8 mouse cellular contexts compared by ENCODE assay signal in genomic region chr17:45298355-45298754, GRCm38 (mm10).
DNase-seq lines count a peak whose midpoint lies in the region; ATAC-seq lines count a peak whose summit lies in the region.

No protein-coding gene starts in this region.

- no peaks in the 10 kb centered on the region for H3K4me1 ChIP-seq in hindbrain, embryonic 11.5 days (replicated peaks; ENCODE audit: control insufficient read depth, insufficient read depth, low read length)
- H3K4me1 ChIP-seq in hindbrain, embryonic 16.5 days (ENCODE audit: control insufficient read depth, insufficient read depth, low read depth, low read length) = no peaks in the 10 kb centered on the region
- peaks cover 9% of the 10 kb centered on the region for H3K4me1 ChIP-seq in embryonic facial prominence, embryonic 14.5 days (ENCODE audit: control insufficient read depth, insufficient read depth, low read length)

- no peak overlapping the region for H3K4me2 ChIP-seq in hindbrain, embryonic 11.5 days (replicated peaks; ENCODE audit: low read depth, low read length)
- no peak overlapping the region for H3K4me2 ChIP-seq in hindbrain, embryonic 16.5 days (ENCODE audit: low read length)
- peak overlapping the region; percentile 2; the same call in 1 of the 2 replicates for H3K4me2 ChIP-seq in embryonic facial prominence, embryonic 14.5 days (ENCODE audit: low read depth, low read length)

- DNase-seq in hindbrain, embryonic 11.5 days (ENCODE audit: low spot score) = peak; percentile 41
- peak; percentile 66 for DNase-seq in embryonic facial prominence, embryonic 14.5 days (ENCODE audit: low spot score)
- DNase-seq in urinary bladder, adult 2 months (ENCODE audit: low spot score) = no peak
- no peak for DNase-seq in adrenal gland, postnatal 10 days
- no peak for DNase-seq in adrenal gland, postnatal 14 days

- no peaks in the 10 kb centered on the region for H3K36me3 ChIP-seq in hindbrain, embryonic 11.5 days (ENCODE audit: control insufficient read depth, insufficient read depth, low read length)
- no peaks in the 10 kb centered on the region for H3K36me3 ChIP-seq in hindbrain, embryonic 16.5 days (ENCODE audit: control insufficient read depth, insufficient read depth, low read length)
- no peaks in the 10 kb centered on the region for H3K36me3 ChIP-seq in embryonic facial prominence, embryonic 14.5 days (ENCODE audit: control insufficient read depth, insufficient read depth, low read length)

- H3K9me3 ChIP-seq in hindbrain, embryonic 11.5 days (ENCODE audit: control insufficient read depth, low read length) = no peaks in the 10 kb centered on the region
- H3K9me3 ChIP-seq in hindbrain, embryonic 16.5 days (ENCODE audit: control insufficient read depth, low read length) = no peaks in the 10 kb centered on the region
- 0 out of 2 replicates have a peak, but pooled peaks cover 5% of the 10 kb centered on the region for H3K9me3 ChIP-seq in embryonic facial prominence, embryonic 14.5 days (ENCODE audit: control insufficient read depth, low read length)

- WGBS in hindbrain, embryonic 11.5 days = 29% methylated on average over 4 of the region's 4 CpGs
- 55% methylated on average over 4 of the region's 4 CpGs for WGBS in hindbrain, embryonic 16.5 days
- WGBS in embryonic facial prominence, embryonic 14.5 days = 18% methylated on average over 4 of the region's 4 CpGs

- H3K27me3 ChIP-seq in hindbrain, embryonic 11.5 days (ENCODE audit: control insufficient read depth, insufficient read depth, low read length) = no peaks in the 10 kb centered on the region
- H3K27me3 ChIP-seq in hindbrain, embryonic 16.5 days (replicated peaks; ENCODE audit: control insufficient read depth, insufficient read depth, low read length) = no peaks in the 10 kb centered on the region
- H3K27me3 ChIP-seq in embryonic facial prominence, embryonic 14.5 days (replicated peaks; ENCODE audit: control insufficient read depth, insufficient read depth, low read length) = no peaks in the 10 kb centered on the region

- H3K4me3 ChIP-seq in hindbrain, embryonic 11.5 days (ENCODE audit: low read depth, low read length) = no peak overlapping the region
- H3K4me3 ChIP-seq in hindbrain, embryonic 16.5 days (ENCODE audit: low read length) = no peak overlapping the region
- no peak overlapping the region for H3K4me3 ChIP-seq in embryonic facial prominence, embryonic 14.5 days (ENCODE audit: low read depth, low read length)

- H3K27ac ChIP-seq in hindbrain, embryonic 11.5 days (ENCODE audit: low read depth, low read length) = no peak overlapping the region
- no peak overlapping the region for H3K27ac ChIP-seq in hindbrain, embryonic 16.5 days (ENCODE audit: low read depth, low read length)
- no peak overlapping the region for H3K27ac ChIP-seq in embryonic facial prominence, embryonic 14.5 days (replicated peaks; ENCODE audit: low read depth, low read length)

- ATAC-seq in hindbrain, embryonic 11.5 days (ENCODE audit: low FRiP score) = no peak
- ATAC-seq in hindbrain, embryonic 16.5 days = no peak
- peak; percentile 37 for ATAC-seq in CD4-positive, CD25-positive, alpha-beta regulatory T cell, adult 4 months
- ATAC-seq in embryonic facial prominence, embryonic 14.5 days (ENCODE audit: low read depth) = peak; percentile 68
- peak; percentile 62; the same call in 1 of the 2 replicates for ATAC-seq in neutrophil, adult 5-6 weeks (ENCODE audit: extremely low read depth, insufficient number of reproducible peaks, low FRiP score, poor library complexity, severe bottlenecking)

- H3K9ac ChIP-seq in hindbrain, embryonic 11.5 days (ENCODE audit: low read depth, low read length) = no peak overlapping the region
- no peak overlapping the region for H3K9ac ChIP-seq in hindbrain, embryonic 16.5 days (ENCODE audit: low read depth, low read length)
- H3K9ac ChIP-seq in embryonic facial prominence, embryonic 14.5 days (ENCODE audit: low read depth, low read length) = no peak overlapping the region

Comparison
In these comparisons a context has a peak if more than half of its experiments do, and no peak if none do; other contexts are left out.
1. ATAC-seq: peak in CD4-positive, CD25-positive, alpha-beta regulatory T cell, adult 4 months (single experiment), embryonic facial prominence, embryonic 14.5 days (single experiment) and neutrophil, adult 5-6 weeks (single experiment); none in hindbrain, embryonic 11.5 days (single experiment) and hindbrain, embryonic 16.5 days (single experiment).
2. DNase-seq: peak in hindbrain, embryonic 11.5 days (single experiment) and embryonic facial prominence, embryonic 14.5 days (single experiment); none in urinary bladder, adult 2 months (single experiment), adrenal gland, postnatal 10 days (single experiment) and adrenal gland, postnatal 14 days (single experiment).